Mouse (Mus musculus): ENCODE data around the gene Kdsr. TPM values are rescaled to one million over a fixed set of nuclear protein-coding genes. Genes with fewer than 3 reads are reported as not detected.

Gene Kdsr
- total RNA-seq (2021): 10 to 100 TPM; 26.4 to 28.3 TPM
- long read RNA-seq, experiment 1, full-length matches to known transcripts: 16 of 20 reads
- long read RNA-seq, experiment 1, partial matches to known transcripts: 0 of 20 reads
- long read RNA-seq, experiment 1, other reads (novel, unspliced or antisense): 4 of 20 reads
- long read RNA-seq, experiment 2, full-length matches to known transcripts: 15 of 20 reads
- long read RNA-seq, experiment 2, partial matches to known transcripts: 1 of 20 reads
- long read RNA-seq, experiment 2, other reads (novel, unspliced or antisense): 4 of 20 reads

DNA sequence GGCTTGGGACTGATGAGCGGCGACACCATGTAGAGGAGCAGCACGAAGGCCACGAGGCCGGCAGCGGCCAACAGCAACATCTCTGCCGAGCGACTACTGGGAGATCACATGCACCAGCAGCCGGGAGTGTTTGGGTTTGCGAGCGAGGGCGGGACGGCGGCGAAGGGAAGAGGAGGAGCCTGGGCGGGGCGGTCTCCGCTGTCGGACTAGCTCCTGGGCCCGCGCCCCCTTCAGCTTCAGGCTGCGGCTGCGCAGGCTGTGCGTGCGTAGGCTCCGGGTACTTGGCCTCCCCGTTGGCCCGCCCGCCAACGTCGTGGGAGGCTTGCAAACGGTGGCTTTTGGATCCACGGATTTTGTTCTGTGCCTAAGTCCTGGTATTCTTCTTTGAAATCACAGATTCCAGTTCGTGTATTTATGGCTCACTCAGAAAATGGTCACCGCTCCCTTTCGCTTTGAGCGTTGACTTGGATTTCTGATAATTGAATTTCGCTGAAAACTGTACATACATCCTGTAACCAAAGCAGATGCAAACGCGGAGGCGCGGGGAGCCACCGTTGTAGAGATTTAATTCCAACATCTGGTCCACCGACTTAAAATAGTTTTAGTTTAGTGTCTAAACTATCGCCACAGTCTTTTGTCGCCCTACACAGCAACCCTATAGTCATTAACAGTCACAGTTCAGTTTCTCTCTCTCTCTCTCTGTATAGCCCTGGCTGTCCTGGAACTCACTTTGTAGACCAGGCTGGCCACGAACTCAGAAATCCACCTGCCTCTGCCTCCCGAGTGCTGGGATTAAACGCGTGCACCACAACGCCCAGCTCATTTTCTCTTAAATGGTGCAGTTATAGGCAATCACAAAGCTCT lies at the start of gene Kdsr:
Kdsr (minus strand) TSS at position 156 of the 864 bp plus-strand sequence.
- intact Hi-C loops (cut with DNase I): loop anchor here (2.0 to 5.0 kb wide), 2 partner anchors 37 to 43 kb away; partner anchors contain the start of gene Vps4b
- DNase-seq (ENCODE audit: extremely low spot score in 1 of 2, low spot score in 2 of 2): peak; percentile 97

DNA sequence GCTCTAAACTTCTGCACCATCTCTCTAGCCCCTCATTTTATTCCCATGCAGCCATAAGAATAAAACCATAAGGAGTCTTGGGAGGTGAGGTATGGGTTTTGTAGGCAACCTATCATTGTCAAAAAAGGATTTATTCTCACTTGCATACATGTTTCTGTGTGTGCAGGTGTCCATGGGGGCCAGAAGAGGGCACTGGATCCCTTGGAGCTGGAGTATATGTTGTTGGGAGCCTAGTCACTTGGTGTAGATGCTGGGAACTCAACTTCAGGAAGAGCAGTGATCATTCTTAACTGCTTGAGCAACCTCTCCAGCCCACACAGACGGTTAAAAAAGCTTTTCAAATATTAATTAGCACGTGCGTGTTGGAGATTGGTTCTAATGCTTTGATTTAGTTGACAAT lies 40.4 kb upstream of the Kdsr start:
- intact Hi-C loops (cut with DNase I): loop anchor here (5.0 to 10.0 kb wide), 2 partner anchors 38 to 85 kb away; no protein-coding TSS in a partner anchor

More for the DNA sequence above, at the start of gene Kdsr:
- H3K27ac ChIP-seq: peak within 1 kb of the TSS; percentile 82
- H3K4me3 ChIP-seq: peak within 1 kb of the TSS; percentile 98
- TF ChIP-seq CTCF (IDR thresholded peaks at IDR 0.05): no peak; the same call in 1 of the 2 replicates

DNA sequence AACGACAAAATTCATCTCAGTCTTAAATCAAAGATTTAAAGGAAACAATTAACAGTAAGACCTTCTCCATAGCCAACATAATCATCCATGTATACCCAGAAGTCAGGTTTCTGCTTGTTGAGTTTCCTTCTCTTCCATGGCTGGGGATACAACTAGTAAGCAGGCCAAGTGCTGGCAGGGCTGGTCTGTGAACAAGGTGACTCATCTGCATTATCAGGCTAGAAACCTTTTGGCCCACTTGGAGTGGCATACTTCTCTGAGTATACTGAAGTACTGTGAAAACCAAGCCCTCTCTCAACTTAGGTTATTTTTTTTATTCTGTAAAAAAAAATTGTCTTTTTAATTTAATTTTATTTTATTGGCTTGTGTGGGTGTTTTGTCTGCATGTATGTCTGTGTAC lies 39.9 kb upstream of the Kdsr start:
- no peak overlapping the region for H3K4me3 ChIP-seq
- intact Hi-C loops (cut with DNase I): loop anchor here (5.0 to 10.0 kb wide), 2 partner anchors 37 to 85 kb away; no protein-coding TSS in a partner anchor
- no peak for TF ChIP-seq CTCF (IDR thresholded peaks at IDR 0.05)
- no peak for DNase-seq (ENCODE audit: extremely low spot score in 1 of 2, low spot score in 2 of 2)
- H3K27ac ChIP-seq: no peak overlapping the region

More for the DNA sequence above, 40.4 kb upstream of the Kdsr start:
- H3K4me3 ChIP-seq: no peak overlapping the region
- no peak; the same call in 1 of the 2 replicates for TF ChIP-seq CTCF (IDR thresholded peaks at IDR 0.05)
- no peak for DNase-seq (ENCODE audit: extremely low spot score in 1 of 2, low spot score in 2 of 2)
- no peak overlapping the region for H3K27ac ChIP-seq

DNA sequence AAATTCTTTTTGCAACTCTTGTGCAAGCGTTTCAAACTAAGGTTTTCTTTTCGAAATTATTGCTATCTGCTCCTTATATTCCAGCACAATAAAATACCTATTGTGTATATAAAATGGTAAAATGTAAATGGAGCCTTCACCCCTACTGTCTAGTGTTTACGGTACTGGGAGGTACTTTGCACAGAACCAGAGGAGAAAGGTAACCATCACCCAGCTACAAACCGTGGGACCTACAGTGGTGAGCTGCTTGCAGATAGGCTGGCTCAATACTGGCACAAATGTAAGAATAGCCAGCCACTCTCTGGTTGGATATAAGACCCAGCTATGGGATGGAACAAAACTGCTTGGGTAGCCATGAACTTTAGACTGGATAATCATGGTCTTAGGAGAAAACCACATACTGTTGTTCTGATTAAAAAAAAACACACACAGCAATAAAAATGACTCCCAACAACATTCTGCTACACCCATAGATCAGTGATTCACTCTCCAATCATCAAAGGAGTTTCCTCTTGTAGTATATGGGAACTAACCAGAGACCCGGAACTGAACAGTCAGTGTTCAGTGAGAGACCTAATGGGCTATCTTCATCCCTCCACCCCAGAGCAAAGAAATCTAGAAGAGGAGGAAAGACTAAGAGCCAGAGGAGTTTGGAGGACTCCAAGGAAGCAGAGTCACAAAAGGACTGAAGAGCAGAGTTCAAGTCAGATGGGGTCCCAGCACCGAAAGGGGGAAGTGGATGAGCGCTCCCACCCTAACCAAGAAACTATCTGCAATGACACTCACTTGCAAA lies 37.7 kb upstream of the Kdsr start:
- Histone ChIP-seq H3K4me3 (peak overlapping the region; percentile 97), H3K27ac (peak overlapping the region; percentile 56; the same call in 1 of the 2 replicates)
- intact Hi-C loops (cut with DNase I): loop anchor here (5.0 to 10.0 kb wide), 2 partner anchors 35 to 88 kb away; no protein-coding TSS in a partner anchor
- DNase-seq (ENCODE audit: extremely low spot score in 1 of 2, low spot score in 2 of 2): no peak
- no peak for TF ChIP-seq CTCF (IDR thresholded peaks at IDR 0.05)

DNA sequence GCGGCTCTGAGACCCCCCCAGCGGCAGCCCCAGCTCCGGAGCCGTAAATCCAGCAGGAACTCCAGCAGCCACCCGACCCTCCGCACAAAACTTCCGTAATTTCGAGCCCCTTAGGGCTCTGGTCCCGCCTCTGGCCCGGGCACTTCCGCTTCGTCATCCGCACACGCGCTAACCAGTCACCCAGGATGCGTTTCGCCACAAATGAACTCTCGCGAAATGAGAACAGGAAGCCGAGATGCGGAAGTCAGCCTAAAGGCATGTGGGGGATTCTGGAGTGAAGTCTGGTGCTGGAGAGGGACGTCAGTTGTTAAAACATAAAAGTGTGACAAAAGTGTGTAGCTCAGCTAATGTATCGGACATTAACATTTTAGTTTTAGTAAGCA lies 37.0 kb upstream of the Kdsr start, which contains the start of gene Vps4b:
Vps4b (minus strand) TSS at position 187 of the 383 bp plus-strand sequence.
- intact Hi-C loops (cut with DNase I): loop anchor here (5.0 to 10.0 kb wide), 2 partner anchors 34 to 88 kb away; no protein-coding TSS in a partner anchor
- H3K4me3 ChIP-seq: peak within 1 kb of the TSS; percentile 97
- peak within 1 kb of the TSS; percentile 86 for H3K27ac ChIP-seq
- no peak for TF ChIP-seq CTCF (IDR thresholded peaks at IDR 0.05)
- DNase-seq (ENCODE audit: extremely low spot score in 1 of 2, low spot score in 2 of 2): peak; percentile 88 to 91

DNA sequence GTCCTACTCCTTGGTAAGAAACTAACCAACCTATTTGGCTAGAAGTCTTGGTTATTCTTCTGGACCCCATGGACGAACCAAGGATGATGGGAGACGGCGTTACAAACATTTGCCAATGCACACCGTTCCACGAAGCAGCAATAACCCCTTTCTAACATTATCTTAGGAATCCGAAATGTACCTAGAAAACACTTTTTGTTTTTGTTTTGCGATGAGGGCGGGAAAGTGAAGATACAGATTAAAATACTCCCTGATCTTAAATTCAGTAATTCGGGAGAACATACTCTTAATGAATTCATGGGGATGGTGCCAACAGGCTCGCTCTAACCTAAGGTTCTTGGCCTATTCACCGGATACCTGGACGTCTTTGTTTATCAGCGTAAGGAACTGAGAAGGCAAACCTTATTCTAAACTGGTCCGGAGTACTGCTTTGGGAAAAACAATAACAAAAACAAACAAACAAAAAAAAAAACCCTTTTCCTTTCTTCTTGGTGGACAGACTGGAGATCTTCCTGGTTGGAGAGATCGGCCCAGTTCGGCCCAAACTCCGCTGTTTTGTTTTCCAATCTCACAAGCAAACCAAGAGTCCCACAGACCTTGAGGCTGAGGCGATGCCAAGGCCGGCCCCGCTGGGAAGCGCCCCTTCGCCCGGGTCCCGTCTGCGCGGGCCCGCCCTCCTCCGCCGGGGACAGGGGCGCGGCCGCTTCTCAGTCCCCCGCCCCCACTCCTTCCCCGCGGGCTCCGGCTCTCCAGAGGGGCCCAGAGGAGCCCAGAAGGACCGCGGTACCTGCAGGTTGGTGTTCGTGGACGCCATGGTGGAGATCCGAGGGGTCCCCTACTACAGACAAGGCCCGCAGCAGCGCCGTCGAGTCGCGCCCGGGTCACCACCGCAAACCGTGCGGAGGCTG lies 36.4 kb upstream of the Kdsr start:
- peak overlapping the region; percentile 86 for H3K27ac ChIP-seq
- DNase-seq (ENCODE audit: extremely low spot score in 1 of 2, low spot score in 2 of 2): no peak
- peak overlapping the region; percentile 97 for H3K4me3 ChIP-seq
- TF ChIP-seq CTCF (IDR thresholded peaks at IDR 0.05): no peak
- intact Hi-C loops (cut with DNase I): loop anchor here (5.0 to 10.0 kb wide), 2 partner anchors 34 to 89 kb away; no protein-coding TSS in a partner anchor

DNA sequence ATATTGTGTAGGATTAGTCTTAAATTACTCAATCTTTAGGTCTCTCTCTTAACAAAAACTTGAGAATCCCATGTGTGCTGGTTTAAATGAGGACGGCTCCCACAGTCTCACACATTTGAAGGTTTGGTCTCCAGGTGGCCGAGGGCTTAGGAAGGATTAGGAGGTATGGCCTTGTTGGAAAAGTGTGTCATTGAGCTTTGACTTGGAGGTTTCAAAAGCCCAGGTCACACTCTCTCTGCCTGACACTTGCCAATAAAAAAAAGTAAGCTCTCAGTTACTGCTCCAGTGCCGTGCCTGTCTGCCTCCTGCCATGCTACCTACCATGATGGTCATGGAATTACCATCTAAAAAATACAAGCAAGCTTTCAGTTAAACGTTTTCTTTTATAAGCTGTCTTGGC lies 15.4 kb upstream of the Kdsr start:
- TF ChIP-seq CTCF (IDR thresholded peaks at IDR 0.05): no peak
- Histone ChIP-seq H3K27ac (no peak overlapping the region), H3K4me3 (no peak overlapping the region)
- intact Hi-C loops (cut with DNase I): no loop called here
- DNase-seq (ENCODE audit: extremely low spot score in 1 of 2, low spot score in 2 of 2): no peak

DNA sequence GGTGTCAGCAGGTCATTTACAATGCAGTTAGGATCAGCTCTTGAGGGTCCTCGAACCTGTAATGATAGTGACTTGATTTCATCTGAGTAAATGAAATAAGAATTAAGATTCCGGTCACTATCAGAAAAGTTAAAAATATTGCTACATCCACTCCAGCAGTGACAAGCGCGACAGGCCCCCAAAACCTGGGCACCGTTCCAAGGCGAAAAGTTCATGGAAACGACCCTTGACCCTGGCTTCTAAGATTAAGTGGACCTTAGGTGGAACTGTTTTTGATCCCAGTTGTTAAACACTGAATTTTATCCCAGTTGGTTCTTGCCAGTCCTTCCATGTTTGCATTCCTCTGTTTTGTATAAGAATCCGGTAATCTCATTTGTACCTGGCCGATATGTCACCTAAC lies 14.6 kb upstream of the Kdsr start:
- intact Hi-C loops (cut with DNase I): no loop called here
- H3K27ac ChIP-seq: no peak overlapping the region
- H3K4me3 ChIP-seq: no peak overlapping the region
- no peak for TF ChIP-seq CTCF (IDR thresholded peaks at IDR 0.05)
- no peak for DNase-seq (ENCODE audit: extremely low spot score in 1 of 2, low spot score in 2 of 2)

DNA sequence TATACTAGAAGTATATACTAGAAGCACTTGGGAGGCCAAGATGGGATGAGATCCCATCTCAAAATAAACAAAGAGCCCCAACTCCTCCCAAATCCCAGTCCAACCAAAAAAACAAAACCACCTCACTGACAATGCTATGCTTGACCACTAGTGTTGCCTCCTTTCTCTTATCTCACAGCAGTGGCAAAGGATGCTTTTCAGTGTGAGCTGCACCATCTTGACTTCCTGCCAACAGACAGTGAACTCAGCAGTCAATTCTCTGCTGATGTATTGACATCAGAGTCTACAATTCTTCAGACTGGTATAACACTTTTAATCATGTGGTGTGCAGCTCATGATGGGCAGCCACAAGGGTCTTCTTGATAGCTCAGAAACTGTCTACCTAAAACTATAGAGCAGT lies 9.2 kb upstream of the Kdsr start:
- no peak for TF ChIP-seq CTCF (IDR thresholded peaks at IDR 0.05)
- H3K4me3 ChIP-seq: no peak overlapping the region
- DNase-seq (ENCODE audit: extremely low spot score in 1 of 2, low spot score in 2 of 2): no peak
- no peak overlapping the region for H3K27ac ChIP-seq
- intact Hi-C loops (cut with DNase I): no loop called here

DNA sequence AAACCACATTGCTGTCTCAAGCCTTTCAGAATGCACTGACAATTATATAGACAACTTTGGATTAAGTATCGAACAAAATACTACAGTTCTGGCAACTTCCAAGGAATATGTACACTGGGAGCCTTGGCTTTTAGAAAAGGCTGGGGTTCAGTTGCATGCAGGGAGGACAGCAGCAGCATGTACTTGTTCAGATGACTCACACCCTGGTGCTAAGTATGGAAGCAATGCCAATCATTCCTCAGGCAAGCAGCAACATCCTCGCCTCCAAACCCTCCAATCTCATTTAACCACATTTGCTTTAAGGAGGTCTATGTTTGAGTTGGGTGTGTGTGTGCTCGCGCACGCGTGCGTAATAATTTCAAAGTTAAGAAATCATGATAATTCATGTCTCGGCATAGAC lies 6.2 kb upstream of the Kdsr start:
- Histone ChIP-seq H3K4me3 (no peak overlapping the region), H3K27ac (no peak overlapping the region; the same call in 1 of the 2 replicates)
- DNase-seq (ENCODE audit: extremely low spot score in 1 of 2, low spot score in 2 of 2): no peak
- TF ChIP-seq CTCF (IDR thresholded peaks at IDR 0.05): no peak
- intact Hi-C loops (cut with DNase I): no loop called here
